Mouse (Mus musculus): ENCODE results near the gene Olfm4.

- TF ChIP-seq POLR2A (IDR thresholded peaks at IDR 0.05; ENCODE audit: borderline replicate concordance, control insufficient read depth, low read depth, low read length), result no peak
- TF ChIP-seq CTCF (IDR thresholded peaks at IDR 0.05; ENCODE audit: control insufficient read depth, insufficient read depth, low read length), result no peak
These were observed 79.0 kb downstream of the Olfm4 start for GRCm38 (mm10) chr14:80062896-80063295.

Measured in bone marrow, adult 2 months (tissue).